Mouse (Mus musculus) frontal cortex, postnatal 10 days (tissue): ENCODE results near the gene Lenep.

Experiments
- DNase-seq, 2 experiments: peaks; one replicate each; pipeline ENCODE4 v3.0.0; 2022; ENCODE audit warnings: low spot score in 2 of 2, mixed read lengths in 1 of 2

Gene Lenep

GRCm38 (mm10) chr3:89378394-89379067 lies 24.1 kb downstream of the Lenep start:
- peak; percentile 69 to 73 for DNase-seq

- DNase-seq = no peak
These were observed 24.8 kb downstream of the Lenep start for GRCm38 (mm10) chr3:89377831-89378230.

GRCm38 (mm10) chr3:89373581-89374231 lies 28.9 kb downstream of the Lenep start:
- no peak for DNase-seq

- DNase-seq = no peak
These were observed 35.3 kb downstream of the Lenep start for GRCm38 (mm10) chr3:89367338-89367737.

GRCm38 (mm10) chr3:89365486-89366414 lies 36.8 kb downstream of the Lenep start:
- no peak for DNase-seq

GRCm38 (mm10) chr3:89365153-89365485 lies 37.5 kb downstream of the Lenep start, which contains the start of gene Dcst1:
Dcst1 (minus strand) TSS chr3:89365253.
- no peak for DNase-seq

- no peak for DNase-seq
These were observed 38.0 kb downstream of the Lenep start for GRCm38 (mm10) chr3:89364631-89365030.

- DNase-seq = no peak
These were observed 40.9 kb downstream of the Lenep start, which contains the start of gene Dcst2 for GRCm38 (mm10) chr3:89361675-89362074. Dcst2 (plus strand) TSS chr3:89361975.

- no peak for DNase-seq
These were observed 42.4 kb downstream of the Lenep start for GRCm38 (mm10) chr3:89360237-89360636.

GRCm38 (mm10) chr3:89359630-89360029 lies 43.0 kb downstream of the Lenep start:
- no peak for DNase-seq

GRCm38 (mm10) chr3:89356029-89356428 lies 46.6 kb downstream of the Lenep start:
- no peak for DNase-seq

GRCm38 (mm10) chr3:89355512-89355902 lies 47.1 kb downstream of the Lenep start:
- no peak for DNase-seq

- DNase-seq = peak in 1 of 2 experiments; percentile 75
These were observed 47.6 kb downstream of the Lenep start for GRCm38 (mm10) chr3:89354816-89355511.

GRCm38 (mm10) chr3:89351271-89351670 lies 51.3 kb downstream of the Lenep start:
- DNase-seq = no peak
